Comparison of ENCODE assay signal across 23 mouse cellular contexts in genomic region chr6:88114414-88114813, GRCm38 (mm10). TPM values are rescaled to one million over a fixed set of nuclear protein-coding genes. Genes with fewer than 3 reads are reported as not detected.
DNase-seq lines count a peak whose midpoint lies in the region; ATAC-seq and TF ChIP-seq lines count a peak whose summit lies in the region.
"Had no signal": no experiment of that assay in that cellular context is flagged by ENCODE, and none has a peak within 500 bp of the region (broad histone marks: within the 10 kb centered on the region; RNA-seq: fewer than 3 reads in every experiment).

No protein-coding gene starts in this region.

- 67% methylated on average over 5 of the region's 5 CpGs for WGBS in kidney, embryonic 16.5 days
- 39% methylated on average over 5 of the region's 5 CpGs for WGBS in embryonic facial prominence, embryonic 11.5 days
- WGBS in limb, embryonic 15.5 days = 47% methylated on average over 5 of the region's 5 CpGs

- no peak overlapping the region for H3K4me3 ChIP-seq in kidney, embryonic 16.5 days (ENCODE audit: low read length)
- no peak overlapping the region for H3K4me3 ChIP-seq in embryonic facial prominence, embryonic 11.5 days (ENCODE audit: low read depth, low read length)
- no peak overlapping the region for H3K4me3 ChIP-seq in embryonic fibroblast, embryonic 13.5 days (ENCODE audit: insufficient read depth, low read length)
- H3K4me3 ChIP-seq in limb, embryonic 15.5 days = no peak overlapping the region
- H3K4me3 ChIP-seq: erythroblast, embryonic 14.5 days; gastrocnemius, adult 2 months; hindbrain, embryonic 15.5 days; layer of hippocampus, adult 2 months had no signal

- no peaks in the 10 kb centered on the region for H3K9me3 ChIP-seq in kidney, embryonic 16.5 days (ENCODE audit: low read length)
- H3K9me3 ChIP-seq in embryonic facial prominence, embryonic 11.5 days (replicated peaks; ENCODE audit: control insufficient read depth, low read length) = no peaks in the 10 kb centered on the region
- H3K9me3 ChIP-seq in limb, embryonic 15.5 days = no peaks in the 10 kb centered on the region
- H3K9me3 ChIP-seq: hindbrain, embryonic 15.5 days had no signal

- TF ChIP-seq CTCF in embryonic fibroblast, embryonic 13.5 days (IDR thresholded peaks at IDR 0.05; ENCODE audit: borderline replicate concordance, insufficient read depth, low read length) = no peak

- no peak for DNase-seq in kidney, adult 9 months
- DNase-seq in embryonic facial prominence, embryonic 11.5 days (ENCODE audit: low spot score) = peak; percentile 55
- no peak for DNase-seq in layer of hippocampus, postnatal 14 days (ENCODE audit: low spot score in 2 of 2)
- DNase-seq: adrenal gland, adult 8-10 months; cerebellum, adult 8-10 months; forebrain, postnatal 0 days; gastrocnemius, adult 2 months; heart, postnatal 14 days; kidney, postnatal 10 days; left cerebral cortex, postnatal 4 days; lung, embryonic 14.5 days; lung, postnatal 36 days; retina, postnatal 1 day had no signal

- no peak for ATAC-seq in kidney, embryonic 16.5 days (ENCODE audit: low FRiP score, low TSS enrichment)
- ATAC-seq in embryonic facial prominence, embryonic 11.5 days (replicated peaks; ENCODE audit: insufficient number of reproducible peaks, low FRiP score, low TSS enrichment, low read depth) = peak; percentile 14; the same call in 1 of the 2 replicates
- ATAC-seq in limb, embryonic 15.5 days (ENCODE audit: insufficient number of reproducible peaks, low FRiP score, low TSS enrichment, low read depth) = 0 out of 2 replicates have a peak, but pooled peaks have one; percentile 4
- ATAC-seq in erythroblast, adult 5-6 weeks (replicated peaks; ENCODE audit: low FRiP score, poor library complexity, severe bottlenecking) = no peak
- ATAC-seq: forebrain, postnatal 0 days; intestine, embryonic 16.5 days had no signal

- H3K27me3 ChIP-seq in kidney, embryonic 16.5 days (ENCODE audit: insufficient read depth, low read length) = no peaks in the 10 kb centered on the region
- no peaks in the 10 kb centered on the region for H3K27me3 ChIP-seq in embryonic facial prominence, embryonic 11.5 days (ENCODE audit: control insufficient read depth, insufficient read depth, low read length)
- H3K27me3 ChIP-seq in limb, embryonic 15.5 days = no peaks in the 10 kb centered on the region
- H3K27me3 ChIP-seq: hindbrain, embryonic 15.5 days had no signal

- peaks cover 30% of the 10 kb centered on the region for H3K4me1 ChIP-seq in kidney, embryonic 16.5 days (ENCODE audit: insufficient read depth, low read length)
- H3K4me1 ChIP-seq in embryonic facial prominence, embryonic 11.5 days (ENCODE audit: control insufficient read depth, insufficient read depth, low read length) = no peaks in the 10 kb centered on the region
- H3K4me1 ChIP-seq in embryonic fibroblast, embryonic 13.5 days (ENCODE audit: control insufficient read depth, insufficient read depth, low read length) = 0 out of 2 replicates have a peak, but pooled peaks cover 6% of the 10 kb centered on the region
- peaks cover 29% of the 10 kb centered on the region for H3K4me1 ChIP-seq in limb, embryonic 15.5 days

- peak overlapping the region; percentile 14; the same call in 1 of the 2 replicates for H3K9ac ChIP-seq in kidney, embryonic 16.5 days (replicated peaks; ENCODE audit: low read length)
- no peak overlapping the region for H3K9ac ChIP-seq in embryonic facial prominence, embryonic 11.5 days (replicated peaks; ENCODE audit: low read length)
- H3K9ac ChIP-seq in limb, embryonic 15.5 days = no peak overlapping the region
- H3K9ac ChIP-seq: forebrain, postnatal 0 days; hindbrain, embryonic 15.5 days; lung, embryonic 14.5 days had no signal

- no peak overlapping the region for H3K27ac ChIP-seq in kidney, embryonic 16.5 days (ENCODE audit: low read length)
- peak overlapping the region; percentile 68; the same call in 1 of the 2 replicates for H3K27ac ChIP-seq in embryonic facial prominence, embryonic 11.5 days (replicated peaks; ENCODE audit: low read depth, low read length)
- H3K27ac ChIP-seq in embryonic fibroblast, embryonic 13.5 days (ENCODE audit: insufficient read depth, low read length) = peak overlapping the region; percentile 57
- H3K27ac ChIP-seq in limb, embryonic 15.5 days = peak overlapping the region; percentile 59
- H3K27ac ChIP-seq: gastrocnemius, adult 2 months; hindbrain, embryonic 15.5 days; layer of hippocampus, adult 2 months; stomach, postnatal 0 days had no signal

- TF ChIP-seq POLR2A in embryonic fibroblast, embryonic 13.5 days (IDR thresholded peaks at IDR 0.05; ENCODE audit: low read depth, low read length) = no peak

- H3K36me3 ChIP-seq in kidney, embryonic 16.5 days (ENCODE audit: insufficient read depth, low read length) = no peaks in the 10 kb centered on the region
- H3K36me3 ChIP-seq in embryonic facial prominence, embryonic 11.5 days (replicated peaks; ENCODE audit: control insufficient read depth, insufficient read depth, low read depth, low read length) = no peaks in the 10 kb centered on the region
- H3K36me3 ChIP-seq in limb, embryonic 15.5 days = no peaks in the 10 kb centered on the region
- H3K36me3 ChIP-seq: hindbrain, embryonic 15.5 days had no signal

- H3K4me2 ChIP-seq in kidney, embryonic 16.5 days (replicated peaks; ENCODE audit: low read depth, low read length) = no peak overlapping the region
- no peak overlapping the region for H3K4me2 ChIP-seq in embryonic facial prominence, embryonic 11.5 days (ENCODE audit: low read depth, low read length)
- no peak overlapping the region for H3K4me2 ChIP-seq in limb, embryonic 15.5 days
- H3K4me2 ChIP-seq: heart, embryonic 11.5 days; hindbrain, embryonic 15.5 days; lung, embryonic 14.5 days had no signal

RNA-seq across cellular contexts. Expression of gene Rpn1, which starts 30.1 kb away (rescaled TPM):
- polyA plus RNA-seq in kidney, embryonic 16.5 days (2015; fragmentation: Nextera tagmentation; extraction: Ambion mirVana) = 457 and 473 TPM in 2 replicates
- 329 and 355 TPM in 2 replicates for polyA plus RNA-seq in embryonic facial prominence, embryonic 11.5 days (2014; fragmentation: Nextera tagmentation; extraction: Ambion mirVana)
- 336 and 384 TPM in 2 replicates for polyA plus RNA-seq in embryonic fibroblast, embryonic 13.5 days (2011; ENCODE audit: insufficient read length, low read depth, missing spikeins)
- 424 and 437 TPM in 2 replicates for polyA plus RNA-seq in limb, embryonic 15.5 days (2015; fragmentation: Nextera tagmentation; extraction: Ambion mirVana)
- 24.0 and 30.9 TPM in 2 replicates for total RNA-seq in erythroblast, adult 5-6 weeks (2015; ENCODE audit: low replicate concordance)
- 42.8 and 54.5 TPM in 2 replicates for total RNA-seq in erythroblast, adult 5-6 weeks (2017; ENCODE audit: low replicate concordance)
- 100 to 1,000 TPM; 143 to 166 TPM for total RNA-seq in layer of hippocampus, postnatal 14 days (2021)

Comparison
In these comparisons a context has a peak if more than half of its experiments do, and no peak if none do; other contexts are left out.
1. ATAC-seq: peak in embryonic facial prominence, embryonic 11.5 days (single experiment) and limb, embryonic 15.5 days (single experiment); none in kidney, embryonic 16.5 days (single experiment) and erythroblast, adult 5-6 weeks (single experiment).